Comparison of ENCODE assay signal across 19 mouse cellular contexts in genomic region chr2:150390198-150390597, GRCm38 (mm10). TPM values are rescaled to one million over a fixed set of nuclear protein-coding genes. Genes with fewer than 3 reads are reported as not detected.
A peak's percentile ranks its signal among the peaks of the same experiment; 100 is the strongest.
DNase-seq lines count a peak whose midpoint lies in the region; ATAC-seq and TF ChIP-seq lines count a peak whose summit lies in the region.
"Had no signal": no experiment of that assay in that cellular context is flagged by ENCODE, and none has a peak within 500 bp of the region (broad histone marks: within the 10 kb centered on the region; RNA-seq: fewer than 3 reads in every experiment).

No protein-coding gene starts in this region.

- H3K36me3 ChIP-seq in MEL (ENCODE audit: control insufficient read depth in 1 of 2, insufficient read depth in 2 of 2, low read length in 2 of 2) = no peaks in the 10 kb centered on the region
- H3K36me3 ChIP-seq in splenic B cell, adult 2 months (ENCODE audit: control insufficient read depth, insufficient read depth, low read length, poor library complexity, severe bottlenecking) = no peaks in the 10 kb centered on the region
- H3K36me3 ChIP-seq: embryonic facial prominence, embryonic 13.5 days; forebrain, embryonic 15.5 days; G1E had no signal

- H3K27ac ChIP-seq in MEL (ENCODE audit: control insufficient read depth, low read depth, low read length) = no peak overlapping the region; the same call in 1 of the 2 replicates
- H3K27ac ChIP-seq in cerebellum, adult 2 months (ENCODE audit: insufficient read depth, low read length) = no peak overlapping the region
- H3K27ac ChIP-seq: embryonic facial prominence, embryonic 13.5 days; forebrain, embryonic 13.5 days; forebrain, embryonic 15.5 days had no signal

- 80% methylated on average over 1 of the region's 1 CpGs for WGBS in cerebellum, adult 2 months

- H3K4me3 ChIP-seq in MEL (ENCODE audit: control insufficient read depth in 1 of 2, insufficient read depth in 1 of 2, low read depth in 2 of 2, low read length in 2 of 2) = no peak overlapping the region
- H3K4me3 ChIP-seq in cerebellum, adult 2 months (replicated peaks; ENCODE audit: insufficient read depth, low read depth, low read length) = no peak overlapping the region
- H3K4me3 ChIP-seq: embryonic facial prominence, embryonic 13.5 days; forebrain, embryonic 13.5 days; forebrain, embryonic 15.5 days had no signal

- peak; percentile 48 for DNase-seq in A20 (ENCODE audit: low read depth, low spot score)
- peak; percentile 54 for DNase-seq in MEL (ENCODE audit: low read depth, low spot score)
- DNase-seq in splenic B cell, adult 2 months (ENCODE audit: low read depth, low spot score) = peak; percentile 32
- DNase-seq in cerebellum, adult 2 months = no peak
- DNase-seq: adrenal gland, adult 2 months; adrenal gland, postnatal 10 days; adrenal gland, postnatal 25 days; cerebellum, adult 11 months; cerebellum, adult 18-20 months; cerebellum, adult 9-10 months; cerebellum, postnatal 10 days; cerebellum, postnatal 25 days; forebrain, postnatal 0 days had no signal

- ATAC-seq in megakaryocyte-erythroid progenitor cell, adult 5-6 weeks (replicated peaks; ENCODE audit: low FRiP score, low TSS enrichment, poor library complexity, severe bottlenecking) = no peak
- ATAC-seq: CD4-positive, CD25-positive, alpha-beta regulatory T cell, adult 4 months; forebrain, embryonic 13.5 days; forebrain, embryonic 15.5 days; forebrain, postnatal 0 days had no signal

- H3K9me3 ChIP-seq in MEL (replicated peaks; ENCODE audit: insufficient read depth, low read length) = no peaks in the 10 kb centered on the region
- H3K9me3 ChIP-seq: forebrain, embryonic 15.5 days; G1E had no signal

- TF ChIP-seq EP300 in MEL (IDR thresholded peaks at IDR 0.05; ENCODE audit: low read depth in 1 of 2, low read length in 2 of 2) = peak; percentile 13 to 42; a peak in 3 of 4 replicates

- no peak for TF ChIP-seq CTCF in MEL (IDR thresholded peaks at IDR 0.05 in 2 of 3, conservative IDR thresholded peaks at IDR 0.05 in 1 of 3; ENCODE audit: control insufficient read depth in 1 of 3, insufficient read depth in 1 of 3, low read depth in 2 of 3, low read length in 3 of 3, poor library complexity in 1 of 3, severe bottlenecking in 1 of 3)
- TF ChIP-seq CTCF in cerebellum, adult 2 months (IDR thresholded peaks at IDR 0.05; ENCODE audit: borderline replicate concordance, insufficient read depth, low read depth, low read length) = no peak

- no peak for TF ChIP-seq POLR2A in MEL (IDR thresholded peaks at IDR 0.05; ENCODE audit: control insufficient read depth in 1 of 2, insufficient read depth in 1 of 2, low read depth in 1 of 2, low read length in 2 of 2, poor library complexity in 1 of 2)
- TF ChIP-seq POLR2A in cerebellum, adult 2 months (IDR thresholded peaks at IDR 0.05; ENCODE audit: borderline replicate concordance, insufficient read depth, low read length) = no peak

- peaks cover 0 to 4% of the 10 kb centered on the region in 2 experiments; a peak in 1 of 4 replicates for H3K4me1 ChIP-seq in MEL (ENCODE audit: control insufficient read depth in 1 of 2, insufficient read depth in 2 of 2, low read length in 2 of 2)
- H3K4me1 ChIP-seq in cerebellum, adult 2 months (ENCODE audit: control insufficient read depth, insufficient read depth, low read length) = no peaks in the 10 kb centered on the region
- H3K4me1 ChIP-seq: embryonic facial prominence, embryonic 13.5 days; forebrain, embryonic 13.5 days; forebrain, embryonic 15.5 days had no signal

- H3K9ac ChIP-seq in MEL (ENCODE audit: control insufficient read depth, low read depth, low read length, poor library complexity, severe bottlenecking) = no peak overlapping the region
- H3K9ac ChIP-seq: embryonic facial prominence, embryonic 13.5 days; forebrain, embryonic 13.5 days; forebrain, embryonic 15.5 days; forebrain, postnatal 0 days had no signal

- no peaks in the 10 kb centered on the region for H3K27me3 ChIP-seq in MEL (ENCODE audit: control insufficient read depth in 1 of 2, insufficient read depth in 2 of 2, low read length in 2 of 2)
- no peaks in the 10 kb centered on the region for H3K27me3 ChIP-seq in splenic B cell, adult 2 months (ENCODE audit: control insufficient read depth, insufficient read depth, low read length, poor library complexity, severe bottlenecking)
- H3K27me3 ChIP-seq in cerebellum, adult 2 months (ENCODE audit: control insufficient read depth, insufficient read depth, low read length) = no peaks in the 10 kb centered on the region
- H3K27me3 ChIP-seq: embryonic facial prominence, embryonic 13.5 days; forebrain, embryonic 13.5 days; forebrain, embryonic 15.5 days had no signal

- no peaks in the 10 kb centered on the region for H3K79me2 ChIP-seq in MEL (ENCODE audit: control insufficient read depth, insufficient read depth, low read length, poor library complexity)

- TF ChIP-seq RAD21 in MEL (IDR thresholded peaks at IDR 0.05; ENCODE audit: low read depth, low read length) = no peak

TF ChIP-seq in MEL, 35 proteins besides CTCF, POLR2A, EP300 and RAD21:
- peak; percentile 36; the same call in 1 of the 2 replicates for TF ChIP-seq ETS1 (IDR thresholded peaks at IDR 0.05; ENCODE audit: low read depth, low read length)
- no peak for TF ChIP-seq ZC3H11A (IDR thresholded peaks at IDR 0.05; ENCODE audit: low read depth, low read length)

RNA-seq across cellular contexts. Expression of gene 3300002I08Rik, which starts 27.6 kb away (rescaled TPM):
- total RNA-seq in MEL (2012; rRNA removed) = not detected in 2 replicates
- not detected for polyA plus RNA-seq in MEL (2012; ENCODE audit: insufficient read depth in 1 of 2, insufficient read length in 2 of 2, low read depth in 1 of 2, low replicate concordance in 2 of 2, missing spikeins in 1 of 2)
- polyA plus RNA-seq in cerebellum, adult 2 months (2012; rRNA removed) = 3.6 and 4.5 TPM in 2 replicates
- 1.5 and 1.6 TPM in 2 replicates for total RNA-seq in megakaryocyte-erythroid progenitor cell, adult 5-6 weeks (2014; fragmentation: Nextera tagmentation)
- total RNA-seq in megakaryocyte-erythroid progenitor cell, adult 5-6 weeks (2017) = 3.5 TPM in 2 replicates
- polyA plus RNA-seq: G1E had no signal

Comparison
In these comparisons a context has a peak if more than half of its experiments do, and no peak if none do; other contexts are left out.
1. DNase-seq: peak in A20 (single experiment), MEL (single experiment) and splenic B cell, adult 2 months (single experiment); none in cerebellum, adult 2 months (0 of 2).